Mouse (Mus musculus): ENCODE measurements around the gene Pigv.

Gene Pigv

DNA sequence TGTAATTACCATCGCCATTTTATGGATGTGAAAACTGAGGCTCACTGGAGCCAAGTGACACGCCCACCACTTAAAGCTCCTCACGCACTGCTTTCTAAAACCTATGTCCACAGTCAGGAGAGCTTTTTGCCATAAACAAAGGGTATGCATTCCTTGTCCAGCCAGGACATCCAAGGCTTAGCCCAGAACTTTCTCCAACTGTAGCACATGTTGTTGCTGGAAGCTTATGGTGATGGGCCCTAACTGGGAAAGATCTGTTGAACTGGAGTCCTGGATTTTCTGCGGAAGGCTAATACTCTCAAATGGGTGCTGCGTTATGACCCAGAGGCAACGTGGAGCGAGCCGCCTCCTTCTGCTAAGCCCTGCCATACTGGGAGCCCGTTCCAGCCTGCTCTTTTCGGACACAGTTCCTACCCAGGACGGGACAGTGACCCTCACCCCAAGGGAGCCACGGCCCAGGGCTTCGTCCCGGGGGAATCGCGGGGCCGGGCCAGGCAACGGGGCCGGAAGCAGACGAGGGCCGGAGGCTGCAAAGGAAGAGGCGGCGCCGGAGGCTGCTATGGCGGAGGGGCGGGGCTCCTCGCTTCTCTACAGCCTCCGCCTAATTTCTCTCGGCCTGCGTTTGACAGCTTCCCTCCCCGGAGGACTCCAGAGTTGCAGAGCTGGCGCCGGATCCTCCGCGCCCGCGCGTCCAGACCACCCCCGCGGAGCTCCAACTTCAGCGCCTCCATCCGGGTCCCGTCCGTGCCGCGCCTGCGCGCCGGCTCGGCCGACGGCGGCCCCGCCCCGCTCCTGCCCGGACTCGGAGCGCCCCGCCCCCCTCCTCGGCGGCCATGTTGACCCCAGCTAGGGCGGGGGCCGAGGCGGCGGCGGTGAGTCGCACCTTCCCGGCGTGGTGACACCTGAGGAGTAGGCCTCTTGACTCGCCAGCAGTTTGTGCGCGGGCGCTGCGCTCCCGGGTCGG, at the start of gene Pigv:
TSS of gene Pigv (minus strand) at position 767 of the 964 bp plus-strand sequence.
- peak; percentile 87 for ATAC-seq (ENCODE audit: low TSS enrichment)

DNA sequence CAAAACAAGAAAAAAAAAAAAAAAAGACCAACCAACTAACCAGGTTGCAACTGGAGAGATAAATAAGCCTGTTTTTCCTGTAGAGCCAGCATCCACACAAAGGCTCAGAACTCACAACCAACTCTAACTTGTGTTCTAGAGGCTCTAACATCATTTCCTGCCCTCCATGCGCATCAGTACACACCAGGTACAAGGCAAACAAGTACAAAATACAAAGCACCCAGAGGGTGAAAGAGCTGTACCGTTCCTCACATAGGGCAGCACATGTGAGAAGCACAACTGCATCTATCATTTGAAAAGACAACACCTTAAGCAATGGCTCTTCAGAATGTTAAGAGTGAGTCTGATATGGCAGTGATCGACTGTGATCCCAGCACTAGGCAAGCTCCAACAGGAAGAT, 47.3 kb upstream of the Pigv start:
- ATAC-seq (ENCODE audit: low TSS enrichment), result no peak

DNA sequence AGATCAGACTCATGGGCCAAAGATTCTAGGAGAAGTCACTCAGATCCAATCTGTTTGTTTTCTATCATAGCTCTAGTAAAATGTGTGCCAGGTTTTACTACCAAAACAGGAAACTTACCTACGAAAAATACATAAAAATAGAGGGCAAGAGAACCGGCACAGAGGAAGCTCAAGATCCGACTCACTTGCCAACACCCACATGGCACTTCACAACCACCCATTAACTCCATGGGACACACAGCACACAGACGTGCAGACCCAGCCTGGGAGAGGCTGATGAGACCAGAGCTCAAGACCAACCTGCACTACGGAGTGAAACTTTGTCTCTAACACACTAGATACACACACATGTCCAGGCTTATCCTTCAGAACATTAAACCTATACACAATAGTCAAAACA, 40.3 kb upstream of the Pigv start:
- ATAC-seq (ENCODE audit: low TSS enrichment), result no peak

DNA sequence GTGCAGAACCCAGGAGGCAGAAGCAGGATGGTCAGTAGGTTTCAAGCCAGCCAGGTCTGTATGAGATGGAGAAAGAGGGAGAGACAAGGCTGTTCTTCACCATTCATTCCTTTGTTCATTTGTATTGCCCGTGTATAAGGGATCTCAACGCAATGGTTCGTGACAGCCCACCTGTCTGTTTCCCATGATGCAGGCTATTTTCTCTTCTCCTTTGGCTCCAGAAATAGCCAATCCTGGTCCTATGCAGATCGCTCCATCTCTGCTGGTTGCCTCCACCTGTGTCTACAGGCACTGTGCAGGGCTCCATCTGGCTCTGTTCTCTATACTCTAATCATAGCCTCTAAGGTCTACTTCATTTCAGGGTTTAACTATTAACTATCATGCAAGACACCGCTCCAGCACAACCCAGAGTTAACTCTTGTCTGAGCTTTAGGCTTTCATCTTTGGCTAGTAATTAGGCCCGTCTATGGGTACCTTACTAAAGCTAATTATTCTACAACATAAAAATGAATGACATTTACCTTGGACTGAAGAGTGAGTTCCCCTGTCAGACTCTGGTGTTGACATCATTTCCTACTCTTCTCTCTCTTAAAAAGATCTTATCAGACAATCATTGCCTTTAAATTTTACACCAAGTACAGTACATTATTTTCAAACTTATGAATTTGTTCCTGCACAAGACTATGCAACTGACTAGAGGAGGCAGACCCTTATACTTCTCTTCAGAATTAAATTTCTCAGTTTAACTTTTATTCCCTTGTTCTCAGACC, 39.0 kb upstream of the Pigv start:
- no peak for ATAC-seq (ENCODE audit: low TSS enrichment)

DNA sequence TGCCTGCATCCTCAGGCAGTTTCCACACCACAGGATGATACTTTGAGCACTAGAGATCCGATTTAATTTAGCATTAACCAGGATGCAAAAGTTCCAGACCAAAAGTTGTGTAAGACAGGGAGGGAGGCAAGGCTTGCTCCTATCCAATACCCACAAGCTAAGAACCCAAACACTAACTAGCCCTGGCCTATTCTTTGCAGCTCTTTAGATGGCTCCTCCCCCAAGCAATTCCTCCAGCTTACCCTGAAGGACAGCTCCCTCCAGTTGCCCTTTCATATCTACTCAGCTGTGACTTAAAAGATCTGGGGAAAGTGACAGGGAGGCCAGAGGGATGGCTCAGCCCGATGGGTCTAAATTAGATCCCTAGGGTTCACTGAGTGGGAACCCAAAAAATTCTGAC, 36.9 kb upstream of the Pigv start:
- no peak for ATAC-seq (ENCODE audit: low TSS enrichment)

DNA sequence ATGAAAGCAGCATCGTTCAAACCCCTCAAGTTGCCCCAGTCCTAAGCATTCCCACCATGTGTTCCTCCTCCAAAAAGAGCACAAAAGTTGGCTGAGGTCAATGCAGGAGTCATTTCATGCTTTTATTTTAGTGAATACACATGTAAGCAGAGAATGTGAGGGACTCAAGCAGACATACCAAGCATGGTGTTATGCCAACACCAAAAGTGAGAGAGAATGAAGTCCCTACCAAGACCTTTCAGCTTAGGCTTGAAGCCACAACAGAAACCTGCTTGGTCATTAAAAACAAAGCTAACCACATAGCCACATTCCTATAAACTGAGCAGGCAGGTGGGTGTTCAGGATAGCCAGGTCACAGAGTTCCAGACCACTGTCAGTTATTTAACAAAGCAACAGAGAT, 35.0 kb upstream of the Pigv start:
- no peak for ATAC-seq (ENCODE audit: low TSS enrichment)

DNA sequence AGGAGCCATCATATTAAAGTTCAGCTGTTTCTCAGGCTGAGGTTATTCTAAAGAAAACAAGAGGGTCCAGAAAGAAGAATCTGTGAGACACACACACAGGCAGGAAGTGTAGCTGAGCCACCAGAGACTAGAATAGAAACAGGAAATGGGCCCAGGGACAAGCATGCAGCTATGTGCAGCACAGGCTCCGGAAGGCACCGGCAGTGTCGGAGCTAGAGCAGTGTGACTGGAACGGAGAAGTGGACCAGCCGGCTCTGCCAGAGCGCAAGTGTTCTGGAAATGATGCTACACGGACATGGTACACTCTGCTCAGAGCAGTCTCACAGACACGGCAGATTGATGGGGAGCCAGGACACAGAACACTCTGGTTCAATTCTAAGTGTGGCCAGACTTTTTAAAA, 34.5 kb upstream of the Pigv start:
- peak; percentile 84; the same call in 1 of the 2 replicates for ATAC-seq (ENCODE audit: low TSS enrichment)

DNA sequence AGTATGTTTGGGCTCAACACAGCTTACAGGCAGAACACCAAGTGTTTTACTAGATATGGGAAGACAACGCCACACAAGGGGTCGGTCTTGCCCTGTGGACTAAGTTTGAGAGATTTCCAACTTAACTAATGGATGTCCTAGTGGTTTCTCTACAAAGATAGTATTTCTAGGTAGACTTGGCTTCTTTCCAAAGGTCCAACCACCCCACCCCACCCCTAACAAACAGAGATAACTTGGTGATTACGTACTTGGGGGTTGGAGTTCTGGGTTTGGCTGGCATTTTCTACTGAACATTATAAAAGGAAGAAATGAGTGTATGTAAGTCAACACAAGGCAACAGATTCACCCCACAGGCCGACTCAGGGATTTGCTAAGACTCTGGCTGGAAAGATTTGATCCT, 32.6 kb upstream of the Pigv start:
- no peak for ATAC-seq (ENCODE audit: low TSS enrichment)

DNA sequence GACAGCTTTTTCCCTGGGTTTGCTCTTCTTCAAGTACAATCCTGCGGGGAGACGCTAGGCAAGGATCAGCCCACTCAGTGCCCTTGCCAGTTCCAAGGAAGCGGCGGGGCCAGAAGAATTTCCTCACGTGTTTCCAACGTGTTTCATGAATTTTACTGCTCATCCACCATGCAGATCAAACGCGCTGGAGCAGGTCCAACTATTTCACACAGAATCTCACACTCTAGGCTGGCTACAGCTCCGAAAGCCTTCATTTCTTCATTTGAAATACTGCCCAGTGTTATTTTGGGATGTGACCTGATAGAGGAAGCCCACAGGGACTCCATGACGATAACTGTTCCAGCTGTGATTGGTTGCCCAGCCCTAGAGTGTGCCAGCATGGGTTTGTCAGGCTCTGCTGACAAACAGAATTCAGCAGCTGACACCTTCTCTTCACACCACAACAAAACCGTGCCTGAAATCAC, 28.5 kb upstream of the Pigv start:
- peak; percentile 67 for ATAC-seq (ENCODE audit: low TSS enrichment)

DNA sequence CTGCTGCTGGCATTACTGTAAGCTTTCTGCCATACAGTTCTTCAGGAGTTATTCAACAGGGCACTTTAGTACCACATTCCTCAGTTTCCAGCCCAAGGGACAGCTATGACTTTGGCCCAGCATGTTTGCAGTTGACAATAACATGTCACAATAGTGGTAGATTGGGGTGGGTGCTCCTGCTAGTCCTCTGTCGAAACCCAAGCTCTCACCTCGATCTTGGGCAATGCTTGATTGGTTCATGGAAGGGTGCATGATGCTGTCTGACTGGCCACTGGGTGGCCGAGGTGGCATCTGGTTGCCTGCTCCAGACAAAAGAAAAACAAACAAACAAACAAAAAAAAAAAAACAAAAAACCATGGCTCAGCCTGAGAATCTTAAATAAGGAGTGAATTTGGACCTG, 22.9 kb upstream of the Pigv start:
- ATAC-seq (ENCODE audit: low TSS enrichment), result no peak

DNA sequence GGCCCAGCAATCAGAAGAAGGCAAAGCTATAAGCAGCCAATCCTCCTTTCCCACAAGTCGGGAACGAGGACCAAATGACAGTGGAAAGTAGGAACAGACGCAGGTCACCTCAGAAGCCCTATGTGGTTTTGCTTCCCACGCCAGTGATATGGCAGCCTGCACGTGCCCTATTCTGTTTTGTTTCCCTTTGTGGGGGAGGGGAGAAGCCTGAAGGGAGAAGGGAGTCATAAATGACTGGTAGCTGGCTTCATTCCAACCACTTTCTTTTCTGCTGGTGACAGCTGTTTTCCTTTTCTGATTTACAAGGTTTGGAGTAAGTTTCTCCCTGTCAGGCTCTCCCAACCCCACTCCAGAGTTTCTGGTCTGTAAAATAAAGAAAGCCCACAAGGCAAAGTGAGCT, 17.8 kb upstream of the Pigv start:
- no peak for ATAC-seq (ENCODE audit: low TSS enrichment)

DNA sequence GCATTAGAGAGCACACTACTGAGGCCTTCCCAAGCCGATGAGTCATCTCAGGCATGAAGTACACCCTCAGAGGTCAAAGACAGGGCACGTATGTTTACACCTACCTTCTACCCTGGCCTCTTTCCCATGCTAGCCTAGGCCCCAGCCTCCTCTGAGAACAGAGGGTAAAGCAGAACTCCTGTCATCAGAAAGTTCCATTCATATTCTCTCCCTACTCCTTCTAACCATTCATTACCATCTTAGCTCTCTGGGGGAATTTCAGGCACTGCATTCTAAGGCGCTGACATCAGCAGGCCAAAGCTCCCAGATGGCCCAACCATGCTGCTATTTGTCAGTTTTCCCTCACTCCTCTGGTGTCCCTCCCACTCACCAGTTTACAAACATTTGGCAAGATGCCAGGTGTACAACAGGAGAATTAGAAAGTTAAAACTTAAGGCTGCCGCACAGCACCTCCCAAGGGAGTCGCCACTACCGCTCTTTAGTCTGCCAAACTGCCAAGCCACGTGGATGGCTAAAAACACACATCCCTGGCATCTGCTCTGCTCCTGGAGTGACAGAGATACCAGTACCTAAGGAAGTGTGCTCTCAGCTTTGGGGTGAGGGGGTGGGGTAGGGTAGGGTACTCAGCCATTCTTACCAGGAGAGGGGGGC, 16.1 kb upstream of the Pigv start:
- peak; percentile 72 for ATAC-seq (ENCODE audit: low TSS enrichment)

DNA sequence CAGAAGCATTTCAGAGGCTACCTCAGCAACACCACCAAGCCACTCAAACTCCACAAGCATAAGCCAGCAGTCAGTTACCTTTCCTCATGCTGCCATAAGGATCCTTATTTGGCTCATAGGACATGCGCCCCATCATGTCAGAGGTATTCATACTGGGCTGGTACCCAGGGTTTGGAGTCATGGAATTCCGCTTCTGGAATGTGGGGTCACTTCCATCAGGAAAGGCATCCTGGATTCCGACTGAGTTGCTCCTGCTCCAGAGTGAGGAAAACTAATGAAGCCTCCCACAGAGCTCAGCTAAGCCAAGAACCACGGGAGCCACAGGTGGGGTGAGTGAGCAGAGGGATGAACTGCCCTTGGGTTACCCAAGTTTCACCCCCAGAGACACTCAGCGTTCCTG, 14.7 kb upstream of the Pigv start:
- ATAC-seq (ENCODE audit: low TSS enrichment), result no peak

DNA sequence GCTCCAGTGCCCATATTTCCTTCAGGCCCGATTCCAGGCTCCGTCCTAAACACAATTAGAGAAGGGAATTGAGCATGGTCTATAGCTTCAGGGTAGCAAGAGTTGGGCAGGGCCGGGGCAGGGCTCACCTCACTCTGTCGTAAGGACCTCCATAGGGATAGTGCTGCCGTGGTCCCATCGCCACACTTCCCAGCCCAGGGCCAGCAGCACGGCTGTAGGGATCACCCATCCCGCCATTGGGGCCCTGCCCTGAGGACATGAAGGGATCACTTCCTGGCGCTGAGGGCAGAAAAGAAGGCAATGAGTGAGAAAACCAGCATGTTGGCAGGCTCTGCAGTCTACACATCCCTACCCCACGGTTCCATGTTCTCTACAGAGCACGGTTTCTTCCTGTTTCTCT, 14.1 kb upstream of the Pigv start:
- ATAC-seq (ENCODE audit: low TSS enrichment), result no peak

DNA sequence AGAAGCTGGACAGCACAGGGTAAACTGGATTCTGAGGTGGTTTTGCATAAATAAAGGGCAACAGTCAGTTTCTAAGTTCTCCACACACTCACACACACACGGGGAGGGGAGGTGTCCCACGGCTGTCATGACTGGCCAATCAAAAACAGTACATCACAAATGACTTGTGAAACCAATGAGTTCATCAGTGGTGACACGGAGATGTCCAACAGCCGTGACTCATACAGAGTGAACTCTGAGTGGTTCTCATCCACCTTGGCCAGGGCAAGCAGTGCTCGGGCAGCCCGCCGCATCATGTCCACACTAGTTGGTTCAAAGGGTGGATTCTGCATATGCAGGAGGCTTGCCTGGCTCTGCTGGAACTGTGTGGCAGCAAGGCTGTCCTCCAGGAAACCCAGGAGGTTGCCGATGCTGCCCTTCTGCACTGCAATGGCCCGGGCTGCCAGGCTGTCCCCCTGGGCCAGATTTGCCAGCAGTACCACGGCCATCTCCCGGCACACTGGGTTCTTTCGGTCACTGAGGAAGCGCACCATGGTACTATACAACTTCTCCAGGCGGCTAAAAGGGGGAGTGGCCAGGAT, 7.8 kb upstream of the Pigv start:
- ATAC-seq (ENCODE audit: low TSS enrichment), result no peak

DNA sequence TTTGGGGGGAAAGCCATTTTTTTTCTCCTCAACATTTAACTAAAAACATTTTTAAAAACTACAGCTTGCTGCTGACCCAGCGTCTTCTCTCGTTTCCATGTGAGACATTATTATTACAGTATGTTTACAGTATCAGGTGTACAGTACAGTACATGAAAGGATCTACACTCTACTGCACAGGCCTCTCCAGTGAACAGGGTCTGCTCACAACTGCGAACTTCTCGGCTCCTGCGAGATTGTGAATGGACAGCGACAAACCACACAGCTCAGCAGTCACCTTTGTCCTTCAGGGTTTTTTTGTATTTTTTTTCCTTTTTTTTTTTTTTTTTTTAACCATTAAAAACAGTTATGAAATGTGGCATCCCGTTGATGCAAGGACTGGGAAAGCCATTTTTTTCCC, 7.2 kb upstream of the Pigv start:
- no peak for ATAC-seq (ENCODE audit: low TSS enrichment)

DNA sequence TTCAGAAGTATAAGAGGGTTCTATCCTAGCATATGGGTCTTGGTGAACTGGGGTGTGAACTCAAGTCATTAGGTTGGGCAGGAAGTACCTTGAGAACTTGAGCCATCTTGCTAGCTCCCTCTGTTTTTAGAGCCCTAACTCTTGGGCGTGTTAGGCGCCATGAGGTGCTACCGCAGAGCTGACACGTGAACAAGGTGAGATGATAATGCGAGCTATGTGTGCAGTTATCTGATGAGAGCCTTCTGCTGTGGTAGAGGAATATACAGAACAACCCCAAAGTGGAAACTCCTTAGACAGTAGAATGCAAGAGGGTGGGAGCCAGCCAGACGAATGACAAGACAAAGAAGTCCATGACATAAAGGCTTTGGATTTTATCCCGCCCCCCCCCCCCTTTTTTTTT, 4.8 kb upstream of the Pigv start:
- ATAC-seq (ENCODE audit: low TSS enrichment), result no peak

DNA sequence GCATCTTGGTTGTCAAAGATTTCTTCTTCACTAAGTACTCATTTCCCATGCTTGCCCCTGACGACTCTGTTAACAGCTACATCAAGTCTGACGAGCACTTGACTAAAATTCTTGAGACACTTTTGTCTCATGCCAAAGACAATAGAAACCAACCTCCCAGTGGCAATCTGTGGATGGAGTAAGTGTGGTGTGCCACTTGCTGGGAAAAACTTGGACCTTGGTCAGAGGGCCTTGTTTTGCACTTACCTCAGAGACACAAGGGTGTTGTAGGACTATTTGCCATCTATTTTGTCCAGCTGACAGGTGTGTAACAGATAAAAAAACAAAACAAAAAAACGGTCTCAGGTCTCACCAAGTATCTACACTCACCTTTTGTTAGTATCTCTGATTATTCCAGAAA, 3.7 kb upstream of the Pigv start:
- no peak for ATAC-seq (ENCODE audit: low TSS enrichment)

DNA sequence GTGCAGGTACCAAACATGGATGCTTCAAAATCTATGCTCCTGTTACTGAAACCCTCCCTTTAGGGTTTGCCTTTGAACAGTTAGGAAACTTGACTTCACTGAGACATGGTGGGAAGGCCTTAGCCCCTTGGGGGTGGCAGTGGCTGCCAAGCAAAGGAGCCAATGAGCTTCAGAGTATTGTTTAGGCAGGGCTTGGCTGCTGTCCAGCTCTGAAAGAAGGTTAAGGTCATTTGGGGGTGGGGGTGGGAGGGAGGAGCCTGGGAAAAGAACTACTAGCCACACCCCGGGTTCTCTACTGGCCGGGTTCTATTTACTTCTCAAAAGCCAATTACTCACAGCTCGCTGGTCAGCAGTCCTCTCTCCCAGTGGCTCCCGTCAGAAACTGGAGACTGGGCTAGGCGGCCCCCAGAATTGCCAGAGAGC, 3.2 kb upstream of the Pigv start:
- ATAC-seq (ENCODE audit: low TSS enrichment), result no peak

DNA sequence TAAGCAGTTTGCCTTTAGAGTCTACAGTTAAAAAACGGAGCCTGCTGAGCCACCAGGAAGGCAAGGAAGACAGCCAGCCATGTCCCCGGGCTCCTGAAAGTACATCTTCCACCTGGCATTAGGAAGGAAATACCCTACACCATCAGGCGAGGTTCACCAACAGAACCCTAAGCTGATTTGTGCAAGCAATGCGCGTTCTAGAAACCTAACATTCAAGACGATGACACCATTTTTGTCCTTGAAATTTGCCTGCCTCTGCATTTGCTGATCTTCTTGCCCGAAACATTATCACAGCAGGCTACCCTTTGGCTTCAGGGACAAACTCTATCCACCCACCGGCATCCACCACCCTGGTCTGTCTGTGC, 1.9 kb upstream of the Pigv start:
- ATAC-seq (ENCODE audit: low TSS enrichment), result no peak

DNA sequence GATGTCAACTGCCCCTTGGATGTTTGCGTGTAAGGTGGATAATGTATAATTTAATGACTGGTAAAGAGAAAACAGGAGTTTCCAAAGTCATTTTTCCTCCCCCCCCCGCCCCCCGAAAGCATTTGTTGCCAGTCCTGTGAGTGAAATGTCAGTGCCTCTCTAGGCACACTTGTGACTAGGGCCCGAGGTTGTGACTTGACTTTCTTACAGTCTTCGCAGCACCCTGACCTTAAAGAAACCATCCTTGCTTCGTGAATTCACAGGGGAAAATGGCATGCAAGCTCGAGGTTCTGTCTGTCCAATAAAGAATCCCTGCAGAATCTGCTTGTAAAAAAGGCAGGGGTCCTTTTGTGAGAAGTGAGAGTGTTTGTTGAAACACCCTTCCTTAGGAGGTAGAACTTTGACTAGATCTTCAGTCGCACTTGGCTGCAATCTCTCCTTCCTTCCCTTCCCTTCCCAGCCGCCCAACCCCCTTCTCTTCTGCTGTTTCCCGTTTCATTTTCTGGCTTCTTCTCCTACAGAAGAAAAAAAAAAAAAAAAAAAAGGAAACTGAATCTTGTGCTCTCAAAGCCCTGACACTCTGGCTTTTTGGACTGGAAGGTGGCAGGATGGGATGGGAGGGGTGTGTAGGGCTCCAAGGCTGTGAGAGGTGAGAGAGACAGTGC, 1.4 kb upstream of the Pigv start:
- ATAC-seq (ENCODE audit: low TSS enrichment), result no peak

Data from frontal cortex, adult (tissue).